Mouse (Mus musculus) T-helper 17 cell (primary cell): Measurements from ENCODE around the gene Col17a1.

Experiments used
- in situ Hi-C, 2 experiments: fragments of 300-600 bp; cut with MboI, MseI; formaldehyde crosslinking; loops; 1 replicate in 1 of 2; 2 replicates in 1 of 2; pipeline ENCODE4 v1.15.1; 2025; ENCODE audit warnings: high pct_unique_total_duplicates in 2 of 2

Gene Col17a1

DNA sequence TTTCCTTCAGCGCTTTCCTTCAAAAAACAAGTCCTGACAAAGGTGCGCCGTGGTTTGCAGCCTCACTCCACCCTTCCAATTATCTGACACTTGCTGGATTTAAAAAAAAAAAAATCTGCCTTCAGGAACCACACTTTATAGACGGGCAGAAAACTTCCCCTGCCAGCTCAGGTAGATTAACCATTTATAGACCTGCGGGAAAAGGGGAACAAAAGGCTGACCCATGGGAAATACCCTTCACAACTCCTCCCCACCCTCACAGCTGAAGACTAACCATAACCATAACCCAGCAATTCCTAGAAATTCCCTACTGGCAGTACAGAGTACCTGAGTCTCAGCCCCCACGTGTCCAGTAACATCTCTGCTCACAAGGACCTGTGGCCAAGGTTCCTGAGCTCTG is at the start of gene Col17a1:
TSS of gene Col17a1 (minus strand) at position 101 of the 400 bp plus-strand sequence.
- in situ Hi-C loops, result loop anchor here in 1 of 2 experiments (10.0 kb wide), 1 partner anchor 703 kb away; no protein-coding TSS in a partner anchor

DNA sequence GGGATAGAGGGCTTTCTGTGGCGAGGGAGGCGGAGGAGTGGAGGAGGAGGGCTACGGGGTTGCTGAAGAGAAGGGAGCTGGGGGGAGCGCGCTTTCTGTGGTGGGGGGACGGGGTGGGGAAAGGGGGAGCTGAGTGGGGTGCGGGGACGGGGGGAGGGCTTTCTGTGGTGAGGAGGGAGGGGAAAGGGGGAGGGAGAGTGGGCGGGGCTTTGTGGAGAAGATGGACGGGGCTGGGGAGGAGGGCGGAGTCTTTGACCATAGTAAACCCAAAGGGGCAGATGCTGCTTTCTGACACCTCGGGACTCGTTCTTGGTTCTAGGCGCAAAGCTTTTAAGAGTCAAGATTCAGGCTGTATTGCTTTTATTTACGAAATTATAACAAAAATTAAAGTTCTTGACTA is 40.0 kb upstream of the Col17a1 start:
- in situ Hi-C loops, result no loop called here

DNA sequence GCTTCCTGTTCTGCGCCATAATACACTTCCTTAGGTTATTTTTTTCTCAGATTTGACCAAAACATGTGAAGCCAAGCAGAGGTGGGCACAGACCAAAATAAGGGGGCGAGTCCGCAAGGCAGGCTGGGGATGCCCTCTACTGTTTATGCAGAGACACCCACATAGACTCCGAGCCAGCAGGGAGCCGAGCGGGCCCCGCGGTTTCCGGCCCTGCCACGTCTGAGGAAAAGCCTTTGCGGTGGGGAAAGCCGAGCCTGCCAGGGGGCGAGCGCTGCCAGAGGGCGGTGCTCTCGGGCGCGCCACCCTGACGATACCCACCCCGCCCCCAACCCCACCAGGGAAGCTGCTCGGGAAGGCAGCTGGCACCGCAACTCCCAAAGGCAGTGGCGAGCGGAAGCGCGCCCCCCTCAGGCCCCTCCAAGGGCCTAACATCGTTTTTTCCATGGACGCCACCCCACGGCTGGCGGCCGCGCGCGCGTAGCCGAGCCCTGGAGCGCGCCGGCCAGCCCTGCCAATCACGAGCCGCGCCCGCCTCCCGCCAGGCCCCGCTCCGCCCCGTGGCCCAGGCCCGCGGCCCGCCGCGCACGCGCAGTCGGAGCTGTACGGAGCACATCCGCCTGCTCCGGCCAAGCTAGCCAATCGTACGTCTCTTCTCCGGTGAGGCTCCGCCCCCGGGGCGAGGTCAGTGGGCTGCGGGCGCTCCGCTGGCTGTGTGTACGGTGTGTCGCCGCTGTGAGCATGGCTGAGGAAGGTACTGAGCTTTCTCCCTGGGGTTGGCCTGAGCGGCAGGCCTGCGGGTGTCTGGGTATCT is 39.4 kb upstream of the Col17a1 start, which contains the start of gene Sfr1:
TSS of gene Sfr1 (plus strand) at position 612 of the 811 bp plus-strand sequence.
- in situ Hi-C loops, result no loop called here

DNA sequence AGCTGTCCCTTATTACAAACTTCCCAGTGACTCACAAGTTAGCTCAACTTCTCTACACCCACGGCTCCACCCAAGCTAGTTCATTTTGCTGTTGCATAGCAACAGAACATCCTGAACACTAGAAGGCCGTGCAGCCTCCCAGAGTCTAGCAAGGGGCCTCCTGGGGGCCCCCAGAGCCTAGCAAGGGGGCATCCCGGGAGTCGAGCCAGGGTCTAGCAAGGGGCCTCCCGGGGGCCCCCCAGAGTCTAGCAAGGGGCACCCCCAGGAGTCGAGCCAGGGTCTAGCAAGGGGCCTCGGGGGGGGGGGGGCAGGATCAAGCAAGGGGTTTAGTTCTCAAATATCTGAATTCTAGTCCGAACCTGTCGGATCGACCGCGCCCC is 38.8 kb upstream of the Col17a1 start:
- in situ Hi-C loops, result no loop called here

DNA sequence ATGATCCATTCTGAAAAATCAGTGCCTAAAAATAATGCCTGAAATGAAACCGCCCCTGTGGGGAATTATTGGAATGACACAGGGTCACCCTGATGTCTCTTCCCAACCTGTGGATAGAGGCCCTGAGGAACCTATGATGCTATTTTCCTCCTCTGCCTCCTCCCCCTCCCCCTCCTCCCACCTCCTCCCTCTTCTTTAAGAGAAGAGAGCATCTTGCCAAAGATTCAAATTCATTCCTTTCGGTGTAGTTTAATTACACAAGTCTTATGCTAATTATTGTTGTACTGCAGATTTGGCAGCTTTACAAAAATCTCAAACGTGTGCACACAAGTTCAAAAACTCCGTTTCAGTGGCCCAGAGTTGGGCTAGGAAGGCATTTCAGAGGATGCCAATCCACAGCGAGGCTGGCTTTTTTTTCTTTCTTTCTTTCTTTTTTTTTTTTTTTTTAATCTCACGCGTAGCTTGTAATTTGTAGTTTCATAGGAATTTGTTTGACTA is 33.8 kb upstream of the Col17a1 start:
- in situ Hi-C loops, result no loop called here

DNA sequence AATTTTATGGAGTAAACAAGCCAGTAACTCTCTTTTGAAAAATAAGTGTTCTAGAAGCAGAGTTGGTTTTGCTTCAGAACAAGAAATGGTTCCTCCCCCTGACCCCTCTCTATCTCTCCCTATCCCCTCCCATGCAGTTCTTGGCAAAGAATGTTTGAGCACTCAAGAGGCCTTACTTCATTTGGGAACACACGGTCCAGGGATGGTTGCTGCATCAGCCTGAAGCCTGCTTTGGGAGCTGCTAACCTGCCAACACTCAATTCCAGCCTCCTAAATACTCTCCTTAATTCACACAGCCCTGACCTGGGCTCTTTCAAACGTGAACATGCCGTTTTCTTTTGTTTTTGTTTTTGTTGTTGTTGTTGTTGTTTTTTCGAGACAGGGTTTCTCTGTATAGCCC is 33.0 kb upstream of the Col17a1 start:
- in situ Hi-C loops, result loop anchor here in 1 of 2 experiments (5.0 kb wide), 1 partner anchor 72 kb away; no protein-coding TSS in a partner anchor

DNA sequence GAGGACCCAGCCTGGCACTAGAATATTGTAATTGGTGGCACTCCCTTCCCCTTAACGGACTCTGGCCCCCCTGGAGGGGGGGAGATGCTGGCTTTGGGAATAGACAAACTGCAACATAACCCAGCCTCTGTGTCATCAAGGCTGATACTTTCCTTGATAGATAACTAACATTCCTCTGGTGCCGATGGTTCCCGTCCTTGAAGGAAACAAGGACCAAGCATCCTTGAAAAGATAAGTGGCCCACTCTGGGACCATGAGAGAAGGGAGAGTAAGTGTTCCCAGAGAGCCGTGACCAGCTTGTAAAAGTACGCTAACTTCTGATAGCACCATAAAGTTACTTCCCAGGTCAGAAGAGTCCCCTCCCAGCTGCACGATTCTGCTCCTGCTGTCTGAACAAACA is 30.6 kb upstream of the Col17a1 start:
- in situ Hi-C loops, result loop anchor here in 1 of 2 experiments (5.0 kb wide), 1 partner anchor 75 kb away; no protein-coding TSS in a partner anchor

DNA sequence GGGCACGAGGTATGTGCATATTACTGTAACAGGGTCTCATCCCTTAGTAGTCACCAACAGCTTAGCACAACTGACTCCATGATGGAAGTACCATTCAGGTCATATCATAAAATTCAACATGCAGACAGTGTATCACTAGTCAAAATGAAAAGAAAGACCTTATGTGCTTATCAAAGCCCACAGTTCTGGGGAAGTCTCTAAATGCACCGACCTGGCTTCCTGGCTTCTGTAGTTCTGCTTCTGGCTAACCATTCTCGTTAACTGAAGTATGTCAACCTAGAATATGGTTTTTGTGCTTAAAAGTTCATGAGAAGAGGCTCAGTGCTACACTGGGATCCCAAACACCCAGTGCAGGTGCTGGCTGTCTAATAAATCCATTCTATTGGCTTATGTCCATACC is 27.3 kb upstream of the Col17a1 start:
- in situ Hi-C loops, result no loop called here

DNA sequence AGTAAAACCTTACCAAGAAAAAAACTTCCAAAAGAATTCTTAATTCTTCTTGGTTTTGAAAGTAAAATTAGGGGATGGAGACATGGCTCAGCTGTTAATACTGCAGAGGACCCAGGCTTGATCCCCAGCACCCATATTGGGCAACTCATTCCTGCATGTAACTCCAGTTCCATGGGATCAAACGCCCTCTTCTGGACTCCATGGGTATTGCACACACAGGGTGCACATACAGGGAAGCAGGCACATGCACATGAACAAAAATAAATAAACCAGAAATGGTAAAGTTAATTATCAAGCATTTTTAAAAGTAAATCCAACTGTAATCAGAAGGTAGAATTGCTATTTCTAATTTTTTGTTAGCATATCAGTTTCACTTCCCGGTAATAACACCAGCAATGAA is 24.2 kb upstream of the Col17a1 start:
- in situ Hi-C loops, result no loop called here

DNA sequence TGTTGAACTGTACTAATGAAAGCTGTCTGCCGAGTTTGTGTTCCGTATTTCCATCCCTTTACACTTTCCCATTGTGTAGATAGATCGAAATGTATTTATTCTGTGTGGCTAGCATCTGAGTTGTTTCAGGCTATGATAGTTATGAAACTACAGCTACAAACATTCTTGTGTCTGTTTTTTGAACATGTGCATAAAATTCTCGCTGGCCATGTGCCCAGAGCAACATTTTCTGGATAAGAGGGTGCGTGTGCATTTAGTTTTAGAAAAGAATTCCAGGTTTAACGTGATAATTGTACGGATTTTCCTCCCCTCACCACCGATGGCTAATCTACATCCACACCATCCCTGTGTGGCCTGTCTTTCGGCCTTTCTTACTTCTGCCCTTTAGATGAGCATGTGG is 21.6 kb upstream of the Col17a1 start:
- in situ Hi-C loops, result no loop called here

DNA sequence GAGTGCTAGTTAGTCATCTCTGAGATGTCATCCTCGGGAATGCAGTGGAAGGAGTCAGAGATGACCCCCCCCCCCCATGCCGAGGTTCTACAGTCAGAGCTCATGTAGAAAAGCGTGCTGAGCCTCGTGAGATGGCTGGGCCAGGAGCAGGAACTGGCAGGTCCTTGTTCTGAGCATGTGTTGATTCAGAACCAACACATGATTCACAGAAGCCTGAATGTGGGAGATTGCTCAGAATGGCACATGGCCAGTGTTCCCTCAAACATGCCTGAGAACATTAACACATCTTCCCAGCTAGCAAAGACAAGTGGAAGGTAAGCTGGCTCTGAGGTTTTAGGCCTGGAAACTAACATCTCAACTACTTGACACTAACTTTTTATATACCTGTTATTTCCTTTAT is 18.5 kb upstream of the Col17a1 start:
- in situ Hi-C loops, result no loop called here

DNA sequence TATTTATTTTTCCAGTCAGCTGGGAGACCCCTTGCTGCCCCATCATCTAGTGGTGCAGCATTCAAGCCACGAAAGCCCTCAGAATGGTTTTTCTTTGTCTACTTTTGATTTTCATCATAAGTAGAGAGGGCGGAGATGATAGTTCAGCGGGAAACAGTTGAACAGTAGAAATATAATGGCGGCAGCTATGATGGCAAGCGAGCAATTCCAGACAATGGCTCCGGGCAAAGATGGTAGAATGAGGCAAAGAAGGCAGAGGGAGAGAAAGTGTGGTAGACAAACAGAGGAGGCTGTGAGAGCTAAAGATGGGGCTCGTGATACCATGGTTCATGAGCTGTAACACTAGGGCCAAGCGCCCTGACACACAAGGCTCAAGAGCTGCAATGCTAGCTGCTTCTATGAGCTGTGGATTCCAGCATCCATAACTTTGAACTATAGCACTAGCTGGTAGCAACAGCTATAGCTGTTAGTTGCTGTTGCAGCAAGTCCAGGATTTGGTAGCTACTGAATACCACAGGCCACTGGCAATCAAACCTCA is 13.9 kb upstream of the Col17a1 start:
- in situ Hi-C loops, result no loop called here

DNA sequence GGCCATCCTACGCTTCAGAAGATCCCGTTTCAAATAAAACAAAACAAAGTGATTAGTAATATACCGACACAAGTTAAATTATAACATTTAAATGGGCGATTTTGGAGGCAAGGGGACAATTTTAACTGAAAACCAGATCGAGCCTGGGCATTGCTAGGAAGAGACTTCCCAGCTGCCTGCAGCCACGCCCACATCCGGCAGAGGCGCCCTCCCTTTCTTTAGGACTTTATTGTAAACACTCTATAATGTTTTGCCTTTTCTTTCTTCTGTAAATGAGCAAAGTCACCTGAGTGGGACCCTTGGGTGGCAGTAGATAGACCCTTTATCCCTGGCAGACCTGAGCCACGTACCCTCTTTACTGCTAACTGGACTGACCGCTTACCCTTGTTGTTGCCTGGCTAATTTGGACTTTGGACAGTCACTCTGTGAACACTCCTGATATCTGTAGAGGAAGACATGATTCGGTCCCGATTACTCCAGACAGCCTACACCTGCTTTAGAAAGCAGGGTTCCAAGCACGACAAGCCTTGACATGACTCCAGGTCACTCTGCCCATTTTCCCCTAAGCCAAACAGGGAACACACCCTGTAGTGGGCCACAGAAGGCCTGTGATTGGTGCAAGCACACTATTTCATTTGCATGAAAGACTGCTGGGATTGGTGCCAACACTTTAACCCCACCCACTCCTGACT is 13.3 kb upstream of the Col17a1 start:
- in situ Hi-C loops, result no loop called here

DNA sequence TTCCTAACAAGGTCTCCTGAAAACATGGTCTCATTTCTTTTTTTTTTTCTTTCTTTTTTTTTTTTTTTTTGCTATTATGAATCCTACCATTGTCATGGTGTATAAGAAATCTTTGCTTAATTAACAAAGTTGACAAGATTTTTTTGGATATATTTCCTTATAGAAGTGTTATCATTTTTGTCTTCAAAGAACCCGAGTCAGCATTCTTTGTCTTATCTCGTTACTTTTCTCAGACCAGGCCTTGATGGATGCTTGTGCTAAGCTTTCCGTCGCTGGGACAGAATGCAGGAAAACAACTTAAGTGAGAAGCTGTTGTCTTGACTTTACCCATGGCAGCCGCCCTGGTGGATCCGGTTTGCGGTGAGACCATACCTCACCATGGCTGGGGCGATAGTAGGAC is 8.6 kb upstream of the Col17a1 start:
- in situ Hi-C loops, result no loop called here

DNA sequence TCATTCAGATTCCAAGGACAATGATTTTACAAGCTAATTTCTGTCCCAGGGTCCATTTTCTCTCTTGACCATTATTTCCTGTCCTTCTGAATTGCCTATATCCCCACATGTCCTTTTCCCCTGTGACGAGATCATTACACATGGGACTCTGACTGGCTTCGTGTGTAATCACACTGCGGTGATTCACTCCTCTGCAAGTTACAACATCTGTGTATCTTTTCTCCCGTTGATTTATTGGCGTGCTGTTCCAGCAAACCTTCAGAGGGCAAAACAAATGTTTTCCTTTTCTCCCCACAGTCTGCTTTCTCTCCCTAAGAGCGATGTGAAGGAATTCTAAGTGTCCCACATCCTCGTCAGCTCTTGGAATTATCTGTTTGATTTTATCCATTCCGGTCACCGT is 7.8 kb upstream of the Col17a1 start:
- in situ Hi-C loops, result loop anchor here in 1 of 2 experiments (10.0 kb wide), 1 partner anchor 695 kb away; no protein-coding TSS in a partner anchor

DNA sequence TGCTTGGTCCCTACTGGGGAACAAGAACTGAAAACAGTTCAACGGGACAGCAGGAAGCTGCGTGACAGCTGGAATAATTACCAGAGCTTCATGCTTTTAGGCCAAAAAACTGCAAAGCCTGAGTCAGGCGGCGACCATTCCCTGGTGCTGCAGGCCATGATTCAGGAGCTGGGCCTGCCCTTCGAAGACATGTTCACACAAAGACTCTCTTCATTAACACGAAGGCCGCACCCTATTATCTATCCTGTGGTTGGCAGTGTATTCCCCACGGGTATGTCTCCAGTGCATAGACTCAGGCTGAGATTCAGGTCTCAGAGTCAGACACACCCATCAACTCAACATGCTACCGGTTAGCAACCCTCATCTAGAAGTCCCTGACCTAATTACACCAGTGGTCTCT is 6.4 kb upstream of the Col17a1 start:
- in situ Hi-C loops, result loop anchor here in 1 of 2 experiments (10.0 kb wide), 1 partner anchor 697 kb away; no protein-coding TSS in a partner anchor

DNA sequence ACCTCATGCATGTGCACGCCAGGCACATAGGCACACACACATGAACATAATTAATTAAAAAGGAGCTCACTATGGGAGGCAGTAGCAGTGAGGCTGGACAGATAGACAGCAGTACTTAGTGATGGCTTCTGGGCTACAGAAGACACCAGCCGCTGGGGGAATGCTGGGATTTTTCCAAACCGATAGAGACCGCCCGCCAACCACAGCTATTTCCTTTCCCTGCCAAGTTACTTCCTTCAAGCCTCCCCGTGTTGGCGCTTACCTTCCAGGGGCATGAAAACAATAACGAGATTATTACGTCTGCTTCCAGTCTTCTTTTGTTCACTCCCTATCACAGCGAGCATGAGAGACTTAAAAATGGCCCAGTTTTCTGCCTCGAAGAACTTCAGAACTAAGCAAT is 5.2 kb upstream of the Col17a1 start:
- in situ Hi-C loops, result loop anchor here in 1 of 2 experiments (10.0 kb wide), 1 partner anchor 698 kb away; no protein-coding TSS in a partner anchor

DNA sequence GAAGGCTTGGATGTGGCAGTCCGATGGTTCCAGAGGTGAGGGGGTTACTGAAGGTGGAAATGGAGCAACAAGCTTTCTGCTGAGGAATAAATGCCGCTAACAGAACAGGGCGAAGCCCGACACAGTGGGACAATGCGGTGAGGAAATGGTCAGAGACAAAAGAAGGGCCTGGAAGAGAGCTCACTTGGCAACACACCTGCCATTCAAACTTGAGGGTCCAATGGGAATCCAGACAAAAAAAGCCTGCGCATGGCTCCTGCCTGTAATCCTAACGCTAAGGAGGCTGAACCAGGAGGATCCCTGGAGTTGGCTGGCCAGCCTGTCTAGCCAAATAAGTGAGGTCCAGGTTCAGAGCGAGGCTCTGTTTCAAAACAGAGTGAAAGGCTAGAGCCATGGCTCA is 4.5 kb upstream of the Col17a1 start:
- in situ Hi-C loops, result loop anchor here in 1 of 2 experiments (10.0 kb wide), 1 partner anchor 698 kb away; no protein-coding TSS in a partner anchor

DNA sequence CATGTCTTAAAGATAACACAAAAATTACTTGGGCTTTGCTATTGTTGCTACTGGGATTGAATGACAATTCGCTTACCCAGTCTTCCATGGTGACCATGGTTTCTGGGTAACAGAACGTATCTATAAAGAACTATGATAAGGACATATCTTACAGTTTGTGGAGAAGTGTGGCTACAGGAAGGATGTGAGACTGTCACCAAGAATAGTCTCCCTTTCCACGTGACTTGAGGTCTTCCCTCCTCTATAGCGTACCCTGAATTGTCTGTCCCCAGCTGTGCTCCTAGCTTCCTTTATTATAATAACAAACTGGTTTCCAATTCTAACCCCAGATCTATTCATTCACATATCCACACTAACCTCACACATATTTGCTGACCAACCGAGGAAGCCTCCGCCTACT is 3.8 kb upstream of the Col17a1 start:
- in situ Hi-C loops, result loop anchor here in 1 of 2 experiments (10.0 kb wide), 1 partner anchor 699 kb away; no protein-coding TSS in a partner anchor

DNA sequence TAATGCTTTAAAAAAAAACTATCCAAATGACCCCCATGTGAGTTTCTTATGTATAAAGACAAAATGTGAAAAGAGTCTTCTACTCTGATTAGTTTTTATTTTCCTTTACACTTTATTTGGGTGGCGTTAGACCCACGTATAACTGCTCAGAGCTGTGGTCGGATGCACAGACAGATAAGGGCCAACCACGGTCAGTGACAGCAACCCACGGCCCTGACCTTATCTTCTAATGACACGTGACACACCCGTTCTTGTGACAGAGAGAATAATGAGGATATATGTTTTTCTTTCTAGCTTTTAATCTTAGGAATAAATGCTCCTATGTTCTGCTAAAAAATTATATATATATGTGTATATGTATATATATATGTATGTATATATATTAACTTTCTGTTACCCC is 2.3 kb downstream of the Col17a1 start:
- in situ Hi-C loops, result no loop called here

DNA sequence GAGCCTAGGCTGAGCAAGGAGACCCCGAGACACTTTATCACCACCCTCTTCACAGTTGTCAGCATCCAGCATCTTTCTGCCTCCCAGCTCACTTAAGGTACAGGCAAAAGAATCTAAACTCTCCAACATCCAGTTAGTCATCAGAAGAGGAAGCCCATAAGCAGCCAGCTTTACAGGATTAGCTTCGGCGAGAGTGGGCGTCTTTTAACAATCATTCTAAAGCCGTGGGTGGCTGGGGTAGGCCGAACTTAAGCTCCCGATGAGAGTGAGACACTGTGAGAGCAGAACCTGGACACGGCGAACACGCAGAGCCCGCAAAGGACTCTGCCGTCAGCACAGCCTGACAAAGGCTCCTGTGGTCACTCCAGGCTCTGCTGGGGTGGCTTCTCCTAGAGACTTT is 13.2 kb downstream of the Col17a1 start:
- in situ Hi-C loops, result no loop called here

DNA sequence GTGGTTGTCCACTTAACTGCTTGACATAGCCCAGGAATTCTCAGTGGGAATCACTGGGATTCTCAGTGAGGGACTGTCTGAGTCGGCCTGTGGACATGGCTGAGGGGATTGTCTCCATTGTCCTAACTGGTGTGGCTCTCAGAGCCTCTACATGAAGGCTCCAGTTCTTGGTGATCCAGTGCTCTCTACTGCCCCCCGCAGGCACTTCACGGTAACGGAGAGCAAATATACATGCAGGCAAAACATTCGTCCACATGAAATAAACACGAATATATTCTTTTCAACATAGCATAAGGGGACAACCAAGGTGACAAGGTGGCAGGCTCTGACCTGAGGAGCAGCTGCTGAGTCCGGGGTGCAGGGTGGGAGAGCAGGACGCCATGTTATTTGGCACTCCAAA is 17.5 kb downstream of the Col17a1 start:
- in situ Hi-C loops, result no loop called here
